Mouse (Mus musculus): ENCODE data around the gene Prpsap1.

DNA sequence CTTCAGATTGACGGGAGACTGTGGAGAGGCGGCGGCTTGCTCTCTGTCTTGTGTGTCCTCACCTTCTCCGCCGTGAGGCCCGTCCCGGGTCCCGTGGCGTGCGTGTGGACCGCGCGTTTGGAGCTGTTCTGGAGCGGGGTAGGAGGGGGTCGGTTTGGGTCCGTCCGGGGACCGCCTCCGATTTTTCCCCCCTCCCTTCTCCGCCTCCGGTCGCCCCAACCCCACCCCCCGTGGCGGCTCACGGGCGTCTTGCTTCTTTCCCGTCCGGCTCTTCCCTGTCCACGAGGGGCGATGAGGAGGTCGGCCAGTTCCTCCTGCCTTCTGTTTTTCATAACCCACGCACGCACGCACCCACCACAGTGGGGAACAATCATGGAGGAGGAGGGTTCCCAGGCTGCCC lies 4.6 kb upstream of the Prpsap1 start:
- TF ChIP-seq CTCF (IDR thresholded peaks at IDR 0.05; ENCODE audit: extremely low read depth, insufficient read length, insufficient replicate concordance, low read depth, low read length), result no peak
- TF ChIP-seq POLR2A (IDR thresholded peaks at IDR 0.05; ENCODE audit: low read depth, low read length), result no peak

Measured in small intestine, adult 2 months (tissue).